Mouse (Mus musculus) gastrocnemius, postnatal 36 days (tissue): ENCODE results near the gene Pbp2. TPM values are rescaled to one million over a fixed set of nuclear protein-coding genes. Genes with fewer than 3 reads are reported as not detected.

Experiments
- DNase-seq, 2 experiments: peaks; one replicate each; pipeline ENCODE4 v3.0.0; 2022
- intact Hi-C: fragments of 180-260 bp; cut with DNase I; formaldehyde crosslinking; loops from one replicate; pipeline ENCODE4 v1.15.1; 2025
- total RNA-seq, 2 experiments: library from RNA; stranded (reverse); gene quantifications; 2 replicates each; pipeline ENCODE4 v1.2.3; 2021

The Pbp2 gene
- total RNA-seq, 2 experiments from 2014 or later: not detected

DNA sequence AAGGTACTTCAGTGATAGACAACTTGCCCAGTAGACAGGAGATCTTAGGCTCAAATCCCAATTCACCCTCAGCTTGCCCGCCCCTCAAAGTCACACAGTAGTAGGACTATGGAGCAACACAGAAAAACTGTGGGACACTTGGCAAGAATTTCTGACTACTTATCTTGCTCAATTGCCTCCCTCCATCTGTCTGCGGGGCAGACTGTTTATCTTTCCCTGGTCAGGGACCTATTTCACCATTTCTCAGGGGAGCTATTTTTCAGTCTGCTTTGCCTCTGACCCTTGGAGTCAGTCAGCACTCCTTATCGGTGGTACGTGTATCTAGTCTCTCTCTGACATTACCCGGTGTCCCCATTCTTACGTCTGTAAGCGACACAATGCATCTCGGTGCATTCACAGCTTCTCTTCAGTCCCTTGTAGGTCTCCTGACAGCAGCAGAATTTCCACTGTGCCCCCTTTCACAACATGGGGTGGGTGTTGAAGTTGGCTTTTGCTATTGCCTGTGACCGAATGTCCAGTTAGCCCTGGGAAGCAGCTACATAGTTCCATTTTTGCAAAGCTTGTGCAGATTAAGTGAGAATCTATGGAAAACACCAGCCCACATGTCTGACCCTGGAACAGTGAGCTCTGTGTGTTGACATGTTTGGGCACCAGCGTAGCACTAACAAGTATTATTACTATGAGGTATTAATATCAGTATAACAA is 7.6 kb downstream of the Pbp2 start:
- intact Hi-C loops: no loop called here
- no peak for DNase-seq

DNA sequence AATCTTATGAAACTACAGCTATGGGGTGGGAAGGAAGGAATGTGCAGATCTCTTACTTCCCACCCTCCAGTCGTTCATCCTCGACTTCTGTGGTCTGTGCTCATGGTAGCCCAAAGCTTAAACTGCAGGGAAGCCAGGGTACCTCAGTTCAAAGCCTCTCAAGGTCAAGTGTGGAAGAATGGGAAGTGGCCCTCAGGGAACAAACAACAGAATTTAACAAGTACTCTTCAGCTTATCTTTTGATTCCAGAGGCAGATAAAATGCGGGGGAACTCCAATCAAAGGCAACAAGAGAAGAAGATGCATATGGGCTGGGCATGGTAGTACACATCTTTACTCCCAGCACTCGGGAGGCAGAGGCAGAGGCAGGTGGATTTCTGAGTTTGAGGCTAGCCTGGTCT is 9.7 kb downstream of the Pbp2 start:
- intact Hi-C loops: no loop called here

DNA sequence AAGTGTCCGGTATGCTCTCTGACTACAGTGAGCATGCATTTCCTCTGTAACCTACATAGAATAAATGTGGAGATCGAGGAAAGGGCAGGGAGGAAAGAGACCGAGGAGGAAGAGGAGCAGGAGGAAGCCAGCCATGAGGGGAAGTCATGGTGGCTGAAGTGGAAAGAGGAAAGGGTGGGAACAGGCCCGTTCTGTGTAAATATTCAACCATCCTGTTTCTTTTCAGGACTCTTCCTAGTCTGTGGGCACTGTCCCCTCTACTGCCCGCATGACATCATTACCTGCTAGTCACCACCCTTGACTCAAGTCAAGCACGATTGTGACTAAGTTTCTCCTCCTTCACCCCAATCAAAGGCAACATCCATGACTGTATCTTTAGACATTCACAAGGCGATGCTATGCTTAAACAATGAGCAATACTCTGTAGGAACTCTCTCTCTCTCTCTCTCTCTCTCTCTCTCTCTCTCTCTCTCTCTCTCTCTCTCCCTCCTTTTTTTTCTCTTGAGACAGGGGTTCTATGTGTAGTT is 11.1 kb downstream of the Pbp2 start:
- no peak for DNase-seq
- intact Hi-C loops: no loop called here

More for the DNA sequence above, 9.7 kb downstream of the Pbp2 start:
- DNase-seq: no peak

DNA sequence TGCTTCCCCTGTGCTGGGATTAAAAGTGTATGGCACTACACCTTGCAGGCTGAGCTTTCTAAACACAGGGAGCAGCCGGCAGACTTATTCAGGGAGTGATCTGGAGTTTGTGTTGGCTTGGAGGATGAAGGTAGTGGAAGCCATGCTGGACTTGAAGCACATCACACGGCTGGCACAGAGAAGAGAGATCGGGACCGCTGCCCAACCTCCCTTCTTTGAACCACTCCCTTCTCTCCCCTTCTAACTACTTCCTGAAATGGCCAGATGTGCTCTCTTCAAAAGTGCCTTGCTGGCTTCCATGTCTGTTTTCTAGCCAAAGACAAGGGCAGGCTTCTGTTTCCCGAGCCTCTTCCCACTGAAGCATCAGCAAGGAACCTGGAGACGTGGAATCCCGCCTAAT is 12.6 kb downstream of the Pbp2 start:
- intact Hi-C loops: no loop called here
- DNase-seq: peak; percentile 35 to 44

DNA sequence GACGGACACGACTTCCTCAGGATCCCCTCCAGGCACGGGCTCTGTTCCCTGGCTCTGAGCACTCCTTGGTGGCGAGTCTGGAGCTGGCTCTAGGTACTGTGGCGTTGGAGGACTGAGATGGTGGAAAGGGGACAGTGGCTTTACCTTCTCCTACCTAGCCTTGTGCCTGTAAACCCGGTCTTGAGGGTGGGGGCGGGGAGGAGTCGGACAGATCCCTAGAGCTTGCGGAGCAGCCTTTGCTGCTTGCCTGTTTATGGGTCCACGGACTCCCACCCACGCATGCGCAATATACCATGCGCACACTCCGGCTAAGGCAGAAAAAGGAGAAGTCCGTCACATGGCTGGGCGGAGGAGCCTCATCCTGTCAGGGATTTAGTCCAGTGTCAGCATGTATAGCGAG is 13.9 kb downstream of the Pbp2 start:
- peak; percentile 18 to 29 for DNase-seq
- intact Hi-C loops: no loop called here

DNA sequence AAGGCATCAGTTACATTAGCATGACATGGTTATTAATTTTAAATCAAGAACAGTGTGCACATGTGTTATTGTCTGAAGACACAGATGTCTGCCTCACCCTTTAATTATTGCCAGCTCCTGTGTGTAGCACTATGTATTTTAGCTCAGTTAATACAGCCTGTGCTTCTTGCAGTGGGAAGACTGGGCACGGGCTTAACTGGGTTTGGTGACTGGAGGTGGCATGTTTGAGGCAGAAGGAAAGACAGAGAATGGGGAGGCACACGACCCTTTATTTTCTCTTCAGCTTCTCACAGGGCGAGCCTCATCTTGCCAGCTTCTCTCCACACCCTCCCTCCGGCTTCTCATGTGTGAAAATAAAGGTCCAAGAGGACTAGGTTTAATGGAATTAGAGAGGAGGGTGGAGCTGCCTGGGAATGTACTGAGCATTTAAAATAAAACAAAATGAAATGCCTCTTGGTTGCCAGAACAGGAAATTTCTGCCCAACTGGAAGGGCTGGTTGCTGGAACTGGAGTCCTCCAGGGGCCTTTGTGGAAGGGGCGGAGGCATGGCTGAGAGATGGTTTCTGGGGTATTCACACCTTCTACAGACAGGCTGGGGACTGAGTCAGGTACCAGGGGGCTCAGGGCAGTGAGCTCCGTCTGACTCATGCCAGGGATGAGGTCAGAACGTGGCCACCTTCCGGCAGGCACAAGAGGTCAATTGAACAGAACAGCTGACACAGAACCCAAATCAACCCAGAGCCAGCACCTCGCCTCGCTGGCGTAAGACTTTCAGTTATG is 14.9 kb downstream of the Pbp2 start:
- intact Hi-C loops: no loop called here

DNA sequence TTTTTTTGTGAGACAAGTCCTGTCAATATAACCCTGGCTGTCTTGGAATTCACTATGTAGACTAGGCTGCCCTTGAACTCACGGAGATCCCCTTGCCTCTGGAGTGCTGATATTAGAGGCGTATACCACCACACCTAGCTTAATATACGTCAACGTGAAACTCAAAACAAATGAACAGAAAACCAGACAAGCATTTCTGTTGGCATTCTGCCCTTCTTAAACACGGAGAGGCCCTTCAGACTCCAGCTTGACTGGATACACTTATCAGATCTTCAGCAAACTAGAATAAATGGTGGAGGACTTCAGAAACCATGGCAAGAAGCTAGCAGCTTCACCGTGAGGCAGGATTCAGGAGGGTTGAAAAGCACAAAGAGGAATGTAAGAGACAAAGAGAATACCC is 16.1 kb downstream of the Pbp2 start:
- intact Hi-C loops: no loop called here

More for the DNA sequence above, 14.9 kb downstream of the Pbp2 start:
- peak; percentile 33 to 45 for DNase-seq

DNA sequence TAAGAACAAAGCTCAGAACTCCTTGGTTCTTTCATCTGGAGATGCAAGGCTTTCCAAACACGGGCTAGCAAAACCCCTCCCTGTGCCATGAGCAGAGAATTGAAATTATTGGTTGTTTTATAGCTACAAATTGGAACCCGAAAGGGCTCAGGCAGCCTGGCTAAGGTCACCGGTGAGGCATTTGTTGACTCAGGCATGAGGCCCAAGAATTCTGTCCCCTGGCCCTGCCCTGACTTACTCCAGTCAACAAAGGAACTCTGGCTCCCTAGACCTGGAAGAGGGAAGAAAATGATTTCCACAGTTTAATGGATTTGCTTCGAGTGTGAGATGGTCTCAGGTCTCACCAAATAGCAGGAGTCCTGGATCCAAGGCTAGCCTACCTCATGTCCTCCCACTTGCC is 17.8 kb downstream of the Pbp2 start:
- intact Hi-C loops: no loop called here
- no peak for DNase-seq

More for the DNA sequence above, 16.1 kb downstream of the Pbp2 start:
- DNase-seq: no peak

DNA sequence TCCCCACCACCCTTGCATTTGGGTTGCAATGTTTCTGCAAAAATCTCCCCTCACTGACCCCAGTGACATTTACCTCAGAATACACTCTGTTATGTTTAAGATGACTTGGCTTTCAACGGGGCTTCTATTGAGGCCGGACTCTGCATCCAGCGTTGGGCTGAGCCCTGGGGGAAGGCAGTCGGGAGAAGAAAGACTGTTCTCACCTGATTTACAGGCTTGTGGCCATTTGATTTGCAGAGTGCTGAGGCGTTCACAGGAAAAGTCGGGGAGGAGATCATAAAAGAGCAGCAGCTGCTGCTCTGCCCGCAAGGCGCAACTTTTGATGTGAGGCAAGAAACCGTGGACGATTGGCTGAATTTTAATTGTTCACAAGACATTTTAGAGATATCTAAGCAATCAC is 30.3 kb downstream of the Pbp2 start:
- intact Hi-C loops: no loop called here
- DNase-seq: no peak

DNA sequence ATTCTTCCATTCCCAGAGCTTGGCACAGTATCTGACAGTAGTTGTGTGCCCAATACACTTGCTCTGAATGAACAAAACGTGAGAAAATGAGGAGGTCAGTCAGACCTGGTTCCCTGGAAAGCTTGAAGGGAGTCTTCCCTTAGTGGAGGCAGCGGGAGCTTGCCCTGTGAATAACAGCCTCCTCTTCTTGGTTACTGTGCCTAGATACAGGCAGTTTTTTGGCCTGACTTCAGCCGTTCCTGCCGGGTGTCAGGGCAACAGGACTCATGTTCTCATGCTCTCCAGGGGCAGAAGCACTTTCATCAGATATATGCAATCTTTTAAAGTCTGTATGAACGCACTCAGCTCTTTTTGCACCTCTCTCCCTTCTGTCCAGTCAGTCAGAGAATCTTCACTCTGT is 30.9 kb downstream of the Pbp2 start:
- no peak for DNase-seq
- intact Hi-C loops: no loop called here

DNA sequence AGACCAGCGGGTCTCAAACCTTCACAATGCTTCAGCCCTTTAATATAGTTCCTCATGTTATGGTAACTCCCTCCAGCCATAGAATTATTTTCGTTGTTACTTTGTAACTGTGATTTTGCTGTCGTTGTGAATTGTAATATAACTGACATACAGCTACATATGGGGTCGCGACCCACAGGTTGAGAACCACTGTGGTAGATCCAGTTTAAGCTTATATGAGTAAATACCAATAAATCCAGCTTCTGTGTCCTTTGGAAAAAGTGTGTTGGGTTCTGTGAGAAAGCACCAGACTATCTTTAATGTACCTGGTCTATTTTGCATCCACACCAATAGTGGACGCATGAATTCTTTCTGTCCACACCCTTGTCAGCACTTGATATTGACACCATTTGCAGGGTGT is 31.9 kb downstream of the Pbp2 start:
- no peak for DNase-seq
- intact Hi-C loops: no loop called here

DNA sequence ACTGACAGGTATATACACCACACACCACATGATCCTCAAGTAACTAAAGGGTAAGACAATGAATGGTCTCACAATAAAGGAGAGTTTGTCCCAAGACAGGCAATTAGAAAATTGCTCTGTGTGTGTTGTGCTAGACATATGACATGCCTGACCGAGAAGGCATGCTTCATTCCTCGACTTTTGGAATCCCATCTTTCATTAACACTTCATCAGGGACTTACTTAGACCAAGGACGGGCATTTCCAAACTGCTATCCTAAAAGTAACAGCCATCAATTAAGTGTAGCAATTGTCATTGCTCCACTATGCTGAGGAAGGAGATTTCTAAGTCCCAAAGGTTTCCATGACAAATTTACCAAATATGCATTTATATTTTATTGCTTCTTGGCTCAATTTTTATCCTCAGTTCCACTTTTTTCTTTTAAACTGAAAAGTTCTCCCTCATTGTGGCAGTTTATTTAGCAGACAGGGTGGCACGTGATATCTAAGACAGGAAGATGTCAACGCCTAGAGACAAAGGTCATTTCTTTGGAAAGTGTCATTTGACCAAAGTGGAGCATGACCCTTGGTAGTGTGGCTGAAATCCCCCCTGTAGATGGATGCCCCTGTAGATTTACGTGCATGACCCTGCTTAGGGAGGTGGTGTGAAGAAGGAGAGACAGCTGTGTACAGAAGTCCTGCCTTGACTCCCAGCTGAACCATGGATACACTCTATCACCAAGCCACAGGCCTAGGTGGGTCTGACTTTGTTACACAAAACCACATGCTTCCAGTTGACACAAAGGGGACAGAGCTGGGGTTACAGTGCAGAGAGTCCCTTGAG is 33.5 kb downstream of the Pbp2 start:
- DNase-seq: no peak
- intact Hi-C loops: no loop called here

DNA sequence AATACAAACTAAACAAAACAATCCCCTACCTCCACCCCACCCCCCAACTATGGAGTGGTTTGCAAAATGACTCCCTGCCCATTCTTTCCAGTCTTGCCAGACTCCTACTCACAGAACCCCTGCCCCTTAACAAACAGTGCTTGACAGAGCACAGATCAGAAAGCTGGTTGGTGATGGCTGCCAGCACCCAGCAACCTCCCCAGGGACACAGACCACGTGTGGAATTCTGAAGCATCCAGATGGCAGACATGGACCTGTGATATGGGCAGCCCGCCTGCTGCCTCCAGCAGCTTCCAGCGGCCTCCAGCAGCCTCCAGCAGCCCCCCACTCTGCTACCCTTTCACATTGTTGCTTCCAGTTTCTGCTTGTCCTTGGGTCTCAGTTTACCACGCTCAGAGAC is 35.0 kb downstream of the Pbp2 start:
- intact Hi-C loops: no loop called here
- no peak for DNase-seq

DNA sequence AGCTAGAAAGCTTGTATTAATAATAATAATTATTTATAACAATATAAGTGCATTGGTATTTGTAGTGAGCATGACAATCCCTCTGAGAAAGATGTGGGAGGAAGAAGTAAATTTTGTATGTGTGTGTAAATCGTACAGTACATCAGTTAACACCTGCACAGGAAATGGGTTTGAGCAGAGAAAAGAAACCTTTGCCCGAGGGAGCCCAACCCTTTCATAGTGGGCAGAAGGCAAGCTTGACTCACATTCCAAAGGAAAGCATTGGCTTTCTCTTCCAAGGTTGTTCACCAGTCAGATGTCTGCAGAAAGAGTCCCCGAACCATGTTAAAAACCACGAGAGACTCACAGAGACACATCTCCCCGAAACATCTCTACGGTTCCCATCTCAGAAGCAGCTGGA is 37.1 kb downstream of the Pbp2 start:
- no peak for DNase-seq
- intact Hi-C loops: no loop called here

DNA sequence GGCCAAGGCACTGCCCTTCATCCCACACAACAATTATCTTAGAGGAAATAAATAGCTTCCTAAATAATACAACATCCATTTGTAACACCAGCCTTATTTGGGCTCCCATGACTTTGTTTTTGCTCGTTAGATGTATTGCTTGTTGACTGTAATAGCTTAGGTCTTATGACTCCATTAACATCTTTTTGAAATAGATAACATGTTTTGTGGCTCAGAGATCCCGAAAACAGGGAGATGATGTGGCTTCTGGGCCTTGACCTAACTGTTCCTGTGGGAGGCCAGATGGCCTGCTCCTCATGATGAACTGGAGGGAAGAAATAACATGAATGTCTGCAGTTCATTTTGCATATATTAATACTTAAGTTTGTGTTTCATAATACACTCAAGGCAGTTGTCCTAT is 38.4 kb downstream of the Pbp2 start:
- no peak for DNase-seq
- intact Hi-C loops: no loop called here

DNA sequence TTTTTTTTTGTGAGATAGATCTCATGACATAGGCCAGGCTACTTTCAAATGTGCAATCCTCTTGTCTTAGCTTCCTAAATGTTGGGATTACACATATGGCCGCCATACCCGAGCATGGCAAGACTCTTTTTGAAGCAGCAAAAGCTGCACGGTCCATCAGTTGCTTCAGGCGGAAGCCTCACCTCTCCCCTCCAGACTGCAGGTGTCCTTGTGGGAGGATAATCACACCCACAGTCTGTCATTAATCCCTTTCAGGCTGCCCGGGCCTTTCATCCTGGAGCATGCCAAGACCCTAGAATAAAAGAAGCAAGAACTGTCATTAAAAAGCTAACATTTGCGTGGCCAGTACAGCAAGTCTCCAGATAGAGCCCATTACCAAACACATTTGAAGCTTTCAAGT is 40.6 kb downstream of the Pbp2 start:
- DNase-seq: no peak
- intact Hi-C loops: no loop called here

DNA sequence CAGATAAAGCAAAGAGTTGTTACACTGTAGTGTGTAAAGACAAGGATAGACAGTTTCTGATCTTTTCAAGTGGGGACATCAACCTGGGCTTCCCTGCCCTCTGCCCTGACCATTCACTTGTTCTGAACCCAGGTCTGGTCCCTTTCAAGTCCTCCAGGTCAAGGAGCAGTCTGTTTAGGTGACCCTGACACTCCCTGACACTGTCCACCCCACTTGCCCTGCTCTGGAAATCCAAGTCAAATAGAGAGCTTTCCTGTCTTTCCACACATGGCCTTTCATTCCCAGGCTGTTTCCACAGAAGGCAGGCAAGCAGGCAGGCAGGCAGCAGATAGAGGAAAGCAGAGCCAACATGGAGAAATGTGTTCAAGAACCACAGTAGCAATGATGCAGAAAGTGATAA is 41.8 kb downstream of the Pbp2 start:
- no peak for DNase-seq
- intact Hi-C loops: no loop called here

DNA sequence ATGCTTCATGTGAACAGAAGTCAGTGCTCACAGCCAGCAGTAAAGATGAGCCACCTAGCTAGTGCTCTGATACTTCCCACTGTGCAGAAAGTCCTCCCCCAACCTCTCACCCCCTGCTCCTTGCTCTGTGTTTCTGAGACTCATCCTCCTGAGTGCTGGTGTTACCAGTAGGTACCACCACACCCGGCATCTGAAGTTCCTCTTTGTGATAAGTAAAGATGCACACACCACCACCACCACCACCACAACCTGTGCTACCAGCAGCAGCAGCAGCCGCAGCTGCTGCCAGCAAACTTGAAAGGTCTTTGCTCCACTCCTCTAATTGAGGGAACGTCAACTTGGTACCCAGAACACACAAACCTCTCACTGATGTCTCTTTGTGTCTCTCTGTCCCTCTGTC is 43.0 kb downstream of the Pbp2 start:
- intact Hi-C loops: no loop called here
- DNase-seq: no peak

DNA sequence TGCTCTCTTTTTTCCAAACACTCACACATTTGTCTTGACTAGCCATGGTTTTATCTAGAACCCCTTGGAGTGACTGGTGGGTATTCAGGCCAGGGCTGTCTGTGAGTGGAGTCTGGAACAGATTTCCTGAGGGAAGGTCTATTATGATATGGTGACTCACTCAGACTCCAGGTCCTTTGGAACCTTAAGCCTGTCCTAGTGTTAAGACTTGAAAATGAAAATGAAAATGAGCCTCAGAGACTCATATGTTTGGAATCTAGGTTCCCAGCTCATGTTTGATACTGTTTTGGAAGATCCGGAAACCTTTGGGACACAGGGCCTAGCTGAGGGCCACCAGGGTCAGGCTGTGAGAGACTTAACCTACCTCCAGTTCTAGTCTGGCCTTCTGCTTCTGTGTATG is 44.1 kb downstream of the Pbp2 start:
- no peak for DNase-seq
- intact Hi-C loops: no loop called here

DNA sequence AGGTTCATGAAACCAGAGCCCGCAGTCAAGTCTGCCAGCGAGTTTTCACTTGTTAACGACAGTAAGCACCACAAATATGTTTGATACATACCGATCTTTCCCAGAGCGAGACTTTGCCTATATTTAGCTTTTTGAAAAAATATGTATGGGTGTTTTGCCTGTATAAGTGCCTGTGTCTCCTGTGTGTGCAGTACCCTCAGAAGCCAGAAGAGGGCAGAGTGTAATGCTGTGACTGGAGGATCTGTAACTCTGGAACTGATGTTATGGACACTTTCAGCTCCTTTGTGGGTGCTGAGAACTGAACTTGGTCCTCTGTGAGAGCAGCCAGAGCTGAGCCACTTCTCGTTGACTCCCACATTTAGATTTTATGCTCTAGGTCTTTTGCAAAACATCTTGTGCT is 46.1 kb downstream of the Pbp2 start:
- DNase-seq: no peak
- intact Hi-C loops: no loop called here

DNA sequence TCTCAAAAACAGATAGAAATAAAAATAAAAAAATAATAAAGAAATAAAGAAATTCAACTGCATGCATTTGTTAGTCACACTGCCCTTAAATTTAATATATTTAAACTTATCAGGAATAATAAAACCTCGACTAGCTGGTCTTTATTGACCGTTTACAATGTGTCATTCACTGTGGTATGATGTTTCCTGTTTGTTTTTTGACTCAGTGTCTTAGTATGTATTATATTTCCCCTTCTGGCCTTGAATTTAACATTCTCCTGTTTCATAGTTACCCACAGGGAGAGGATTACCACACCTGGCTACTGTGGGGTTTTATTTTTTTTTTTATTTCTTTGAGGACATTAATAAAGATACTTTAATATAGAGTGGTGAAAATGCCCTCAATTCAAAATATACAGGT is 47.6 kb downstream of the Pbp2 start:
- intact Hi-C loops: no loop called here
- no peak for DNase-seq
